Comparison of ENCODE assay signal across 8 mouse cellular contexts in the genomic region with DNA sequence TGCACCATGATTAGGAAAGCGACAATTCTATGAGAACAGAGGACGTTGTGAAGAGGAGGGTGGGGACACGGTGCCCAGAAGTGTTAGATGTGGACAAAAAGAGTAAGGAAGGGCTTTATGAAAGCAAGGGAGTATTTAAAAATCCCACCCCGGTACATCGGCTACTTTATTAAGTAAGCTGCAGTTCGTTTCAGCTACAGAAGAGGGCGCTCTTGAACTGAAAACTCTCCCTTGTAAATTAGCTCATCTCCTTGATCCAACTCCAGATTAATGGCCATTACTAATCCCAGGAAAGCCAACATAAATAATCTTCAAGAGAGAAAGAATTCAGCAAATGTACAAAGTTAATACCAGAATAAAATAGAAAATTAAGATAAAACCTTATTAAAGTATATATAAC. TPM values are rescaled to one million over a fixed set of nuclear protein-coding genes. Genes with fewer than 3 reads are reported as not detected.
DNase-seq lines count a peak whose midpoint lies in the region; ATAC-seq and TF ChIP-seq lines count a peak whose summit lies in the region.

No protein-coding gene starts in this region.

- H3K4me3 ChIP-seq in hindbrain, postnatal 0 days (ENCODE audit: low read length): no peak overlapping the region
- no peak overlapping the region for H3K4me3 ChIP-seq in hindbrain, embryonic 12.5 days
- no peak overlapping the region for H3K4me3 ChIP-seq in limb, embryonic 10.5 days

- peak; percentile 78 for TF ChIP-seq CTCF in hindbrain, postnatal 0 days (IDR thresholded peaks at IDR 0.05; ENCODE audit: low read depth)

- WGBS in hindbrain, postnatal 0 days: 26% methylated on average over 7 of the region's 7 CpGs
- 23% methylated on average over 7 of the region's 7 CpGs for WGBS in hindbrain, embryonic 12.5 days
- WGBS in limb, embryonic 10.5 days: 30% methylated on average over 7 of the region's 7 CpGs

- ATAC-seq in hindbrain, postnatal 0 days: no peak
- no peak for ATAC-seq in hindbrain, embryonic 12.5 days (ENCODE audit: low FRiP score)
- ATAC-seq in erythroid progenitor cell, adult 5-6 weeks (replicated peaks; ENCODE audit: low FRiP score, poor library complexity, severe bottlenecking): no peak

- no peaks in the 10 kb centered on the region for H3K36me3 ChIP-seq in hindbrain, postnatal 0 days (ENCODE audit: insufficient read depth, low read length)
- no peaks in the 10 kb centered on the region for H3K36me3 ChIP-seq in hindbrain, embryonic 12.5 days
- H3K36me3 ChIP-seq in limb, embryonic 10.5 days: no peaks in the 10 kb centered on the region
- H3K36me3 ChIP-seq in splenic B cell, adult 2 months (ENCODE audit: control insufficient read depth, insufficient read depth, low read length, poor library complexity, severe bottlenecking): no peaks in the 10 kb centered on the region

- H3K27me3 ChIP-seq in hindbrain, postnatal 0 days (ENCODE audit: insufficient read depth, low read length): no peaks in the 10 kb centered on the region
- no peaks in the 10 kb centered on the region for H3K27me3 ChIP-seq in hindbrain, embryonic 12.5 days
- H3K27me3 ChIP-seq in limb, embryonic 10.5 days (ENCODE audit: low read depth, poor library complexity, severe bottlenecking): no peaks in the 10 kb centered on the region
- no peaks in the 10 kb centered on the region for H3K27me3 ChIP-seq in splenic B cell, adult 2 months (ENCODE audit: control insufficient read depth, insufficient read depth, low read length, poor library complexity, severe bottlenecking)

- H3K4me2 ChIP-seq in hindbrain, postnatal 0 days (ENCODE audit: low read depth, low read length): no peak overlapping the region
- no peak overlapping the region for H3K4me2 ChIP-seq in hindbrain, embryonic 12.5 days (replicated peaks)

- DNase-seq in hindbrain, postnatal 0 days (ENCODE audit: low spot score): peak; percentile 75
- DNase-seq in CD4-positive, CD25-positive, alpha-beta regulatory T cell, adult 2 months (ENCODE audit: low read depth, low spot score): peak; percentile 70
- DNase-seq in T-cell, adult 2 months (ENCODE audit: low spot score): peak; percentile 18
- DNase-seq in forelimb bud, embryonic 11.5 days (ENCODE audit: low read depth, low spot score): peak; percentile 44
- peak; percentile 41 for DNase-seq in limb, embryonic 10.5 days (ENCODE audit: low spot score)
- peak; percentile 62 for DNase-seq in splenic B cell, adult 2 months (ENCODE audit: low read depth, low spot score)

- no peaks in the 10 kb centered on the region for H3K9me3 ChIP-seq in hindbrain, postnatal 0 days (ENCODE audit: low read length)
- no peaks in the 10 kb centered on the region for H3K9me3 ChIP-seq in hindbrain, embryonic 12.5 days (replicated peaks)
- no peaks in the 10 kb centered on the region for H3K9me3 ChIP-seq in limb, embryonic 10.5 days (replicated peaks)

- no peak overlapping the region for H3K9ac ChIP-seq in hindbrain, postnatal 0 days (replicated peaks; ENCODE audit: low read length)
- no peak overlapping the region for H3K9ac ChIP-seq in hindbrain, embryonic 12.5 days

- peaks cover 15% of the 10 kb centered on the region for H3K4me1 ChIP-seq in hindbrain, postnatal 0 days (ENCODE audit: insufficient read depth, low read length)
- H3K4me1 ChIP-seq in hindbrain, embryonic 12.5 days: peaks cover 33% of the 10 kb centered on the region
- H3K4me1 ChIP-seq in limb, embryonic 10.5 days: peaks cover 35% of the 10 kb centered on the region

- H3K27ac ChIP-seq in hindbrain, postnatal 0 days: no peak overlapping the region
- H3K27ac ChIP-seq in hindbrain, embryonic 12.5 days: no peak overlapping the region
- H3K27ac ChIP-seq in limb, embryonic 10.5 days: no peak overlapping the region

RNA-seq across cellular contexts. Expression of gene Pigk, which starts 47.2 kb away (rescaled TPM):
- 35.8 and 38.2 TPM in 2 replicates for total RNA-seq in hindbrain, postnatal 0 days (2014; rRNA removed)
- polyA plus RNA-seq in hindbrain, postnatal 0 days (2015; fragmentation: Nextera tagmentation; extraction: Ambion mirVana): 57.8 and 62.1 TPM in 2 replicates
- polyA plus RNA-seq in hindbrain, embryonic 12.5 days (2016; fragmentation: Nextera tagmentation; extraction: Ambion mirVana): 46.1 and 50.6 TPM in 2 replicates
- 39.5 and 40.2 TPM in 2 replicates for polyA plus RNA-seq in limb, embryonic 10.5 days (2016; fragmentation: Nextera tagmentation; extraction: Ambion mirVana)
- total RNA-seq in erythroid progenitor cell, adult 5-6 weeks (2015; ENCODE audit: low replicate concordance): 9.4 and 21.4 TPM in 2 replicates
- 17.6 and 27.5 TPM in 2 replicates for total RNA-seq in erythroid progenitor cell, adult 5-6 weeks (2017; ENCODE audit: low replicate concordance)

Comparison
In these comparisons a context has a peak if more than half of its experiments do, and no peak if none do; other contexts are left out.
1. DNase-seq: peak in every context shown above with its lines; median percentile 75 in hindbrain, postnatal 0 days; 70 in CD4-positive, CD25-positive, alpha-beta regulatory T cell, adult 2 months; 62 in splenic B cell, adult 2 months; 44 in forelimb bud, embryonic 11.5 days; 41 in limb, embryonic 10.5 days; 18 in T-cell, adult 2 months.